Mouse (Mus musculus) G1E (cell line): ENCODE measurements around the gene Pnma1. TPM values are rescaled to one million over a fixed set of nuclear protein-coding genes. Genes with fewer than 3 reads are reported as not detected.

Source experiments
- ATAC-seq: 2 replicates; pipeline ENCODE4 v1.8.0; 2016; ENCODE audit warnings: mild to moderate bottlenecking; ENCODE audit not compliant: insufficient number of reproducible peaks, poor library complexity, low FRiP score, severe bottlenecking; ENCODE audit errors: extremely low read depth
- DNase-seq: peaks from one replicate; pipeline ENCODE4 v3.0.0; 2012; ENCODE audit warnings: low spot score
- H3K27me3 ChIP-seq: 2 replicates; pipeline ENCODE4 v1.6.1; 2012; ENCODE audit warnings: mild to moderate bottlenecking, low read length, inconsistent platforms; ENCODE audit not compliant: insufficient read depth
- H3K36me3 ChIP-seq: replicated peaks from 2 replicates; pipeline ENCODE3; 2012; ENCODE audit warnings: mild to moderate bottlenecking, inconsistent platforms
- H3K4me1 ChIP-seq: 2 replicates; pipeline ENCODE4 v1.6.1; 2012; ENCODE audit warnings: low read depth, low read length, inconsistent platforms, mixed read lengths; ENCODE audit not compliant: insufficient read depth
- H3K4me3 ChIP-seq: 2 replicates; pipeline ENCODE4 v1.5.1; 2012; ENCODE audit warnings: low read depth, mild to moderate bottlenecking, inconsistent platforms, low read length, moderate library complexity, mixed read lengths
- H3K9me3 ChIP-seq: replicated peaks from 2 replicates; pipeline ENCODE4 v1.6.1; 2012; ENCODE audit warnings: inconsistent platforms
- CTCF ChIP-seq: IDR thresholded peaks from 2 replicates; pipeline ENCODE4 v1.5.1; 2012; ENCODE audit warnings: low read depth, low read length, inconsistent platforms, mixed read lengths
- GATA1 ChIP-seq: IDR thresholded peaks from 2 replicates; pipeline ENCODE4 v1.6.1; 2012; ENCODE audit warnings: borderline replicate concordance, low read length, inconsistent platforms, mixed read lengths
- GATA2 ChIP-seq: IDR thresholded peaks from 2 replicates; pipeline ENCODE4 v1.6.1; 2012; ENCODE audit warnings: low read depth, low read length, inconsistent platforms, borderline replicate concordance
- POLR2AphosphoS5 ChIP-seq: IDR thresholded peaks from 2 replicates; pipeline ENCODE4 v1.6.1; 2012; ENCODE audit warnings: low read depth, low read length, inconsistent platforms; ENCODE audit not compliant: insufficient replicate concordance
- TAL1 ChIP-seq: conservative IDR thresholded peaks from 2 replicates; pipeline ENCODE4 v1.6.1; 2012; ENCODE audit warnings: low read depth, low read length, inconsistent platforms, mixed read lengths
- polyA plus RNA-seq: library from polyadenylated mRNA; stranded (reverse); fragments of >175 nt; gene quantifications from 2 replicates; pipeline ENCODE4 v1.2.3, GENCODE M21; 2012
- total RNA-seq, 2 experiments: library from RNA; stranded (forward) in 1 of 2; stranded (reverse) in 1 of 2; fragments of 200-1000 nt in 1 of 2; fragments of >200 nt in 1 of 2; fragmentation: Nextera tagmentation in 1 of 2; gene quantifications; 2 replicates each; pipeline ENCODE4 v1.2.3; 2014 to 2017

Pnma1 gene
- total and polyA plus RNA-seq, 3 experiments, result 0.14 to 0.83 (median 0.76) TPM

DNA sequence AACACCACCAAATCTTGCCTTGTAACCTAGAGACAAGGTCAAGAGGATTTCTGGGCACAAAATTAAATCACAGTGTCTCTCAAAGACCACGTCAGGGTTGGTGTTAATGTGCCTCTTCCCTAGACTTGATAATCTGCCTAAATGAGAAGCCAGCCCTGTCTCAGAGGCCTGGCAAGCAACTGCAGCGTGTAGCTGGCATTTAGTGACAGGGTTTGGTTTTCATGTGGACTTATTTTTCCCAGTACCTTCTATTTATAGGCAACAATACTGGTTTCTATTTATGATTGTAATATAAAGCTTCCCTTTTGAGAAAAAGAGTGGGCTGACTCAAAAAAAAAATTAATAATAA lies 7.2 kb upstream of the Pnma1 start:
- peaks cover 60% of the 10 kb centered on the region for H3K4me1 ChIP-seq
- H3K9me3 ChIP-seq, result no peaks in the 10 kb centered on the region
- no peak overlapping the region for H3K4me3 ChIP-seq
- no peak for ATAC-seq
- TF ChIP-seq GATA1 (no peak), TAL1 (no peak), POLR2AphosphoS5 (no peak), GATA2 (no peak), CTCF (no peak)
- DNase-seq, result no peak
- H3K27me3 ChIP-seq, result no peaks in the 10 kb centered on the region
- peaks cover 100% of the 10 kb centered on the region for H3K36me3 ChIP-seq

GRCm38 (mm10) chr12:84154786-84155522 lies 6.7 kb upstream of the Pnma1 start:
- H3K9me3 ChIP-seq, result no peaks in the 10 kb centered on the region
- peaks cover 100% of the 10 kb centered on the region for H3K36me3 ChIP-seq
- H3K27me3 ChIP-seq, result no peaks in the 10 kb centered on the region
- DNase-seq (no peak), ATAC-seq (no peak)
- TF ChIP-seq TAL1, result no peak
- no peak for TF ChIP-seq POLR2AphosphoS5
- TF ChIP-seq GATA2, result no peak
- no peak for TF ChIP-seq GATA1
- TF ChIP-seq CTCF, result no peak
- H3K4me1 ChIP-seq, result peaks cover 61% of the 10 kb centered on the region
- H3K4me3 ChIP-seq, result no peak overlapping the region

- peaks cover 63% of the 10 kb centered on the region for H3K4me1 ChIP-seq
- no peaks in the 10 kb centered on the region for H3K9me3 ChIP-seq
- no peaks in the 10 kb centered on the region for H3K27me3 ChIP-seq
- DNase-seq, result no peak
- ATAC-seq, result no peak
- TF ChIP-seq TAL1 (no peak), GATA1 (no peak), POLR2AphosphoS5 (no peak), CTCF (no peak), GATA2 (no peak)
- peaks cover 96% of the 10 kb centered on the region for H3K36me3 ChIP-seq
- H3K4me3 ChIP-seq, result no peak overlapping the region
Observed at GRCm38 (mm10) chr12:84153414-84153813, 5.1 kb upstream of the Pnma1 start.

- TF ChIP-seq POLR2AphosphoS5, result no peak
- H3K4me3 ChIP-seq, result no peak overlapping the region
- H3K36me3 ChIP-seq, result peaks cover 96% of the 10 kb centered on the region
- no peak for ATAC-seq
- no peaks in the 10 kb centered on the region; the same call in 1 of the 2 replicates for H3K9me3 ChIP-seq
- no peaks in the 10 kb centered on the region for H3K27me3 ChIP-seq
- H3K4me1 ChIP-seq, result peaks cover 72% of the 10 kb centered on the region
- DNase-seq, result no peak
Observed at GRCm38 (mm10) chr12:84152352-84153190, 4.3 kb upstream of the Pnma1 start.

- Histone ChIP-seq H3K36me3 (peaks cover 96% of the 10 kb centered on the region), H3K9me3 (no peaks in the 10 kb centered on the region; the same call in 1 of the 2 replicates), H3K4me1 (peaks cover 78% of the 10 kb centered on the region), H3K4me3 (no peak overlapping the region; the same call in 1 of the 2 replicates), H3K27me3 (no peaks in the 10 kb centered on the region; the same call in 1 of the 2 replicates)
- ATAC-seq (no peak), DNase-seq (no peak)
- no peak for TF ChIP-seq TAL1
- TF ChIP-seq GATA2, result no peak
- no peak for TF ChIP-seq GATA1
- no peak for TF ChIP-seq POLR2AphosphoS5
- no peak for TF ChIP-seq CTCF
Observed at GRCm38 (mm10) chr12:84151911-84152310, 3.6 kb upstream of the Pnma1 start.

- ATAC-seq (peak; percentile 52; the same call in 1 of the 2 replicates), DNase-seq (peak; percentile 78)
- Histone ChIP-seq H3K4me3 (no peak overlapping the region), H3K36me3 (peaks cover 92% of the 10 kb centered on the region), H3K4me1 (peaks cover 80% of the 10 kb centered on the region), H3K9me3 (no peaks in the 10 kb centered on the region; the same call in 1 of the 2 replicates), H3K27me3 (no peaks in the 10 kb centered on the region; the same call in 1 of the 2 replicates)
- TF ChIP-seq GATA1 (no peak), POLR2AphosphoS5 (no peak), TAL1 (no peak; the same call in 1 of the 2 replicates), GATA2 (no peak), CTCF (no peak)
Observed at GRCm38 (mm10) chr12:84150976-84151375, 2.7 kb upstream of the Pnma1 start.
